Mouse (Mus musculus): ENCODE data around the gene Lpcat1. TPM values are rescaled to one million over a fixed set of nuclear protein-coding genes. Genes with fewer than 3 reads are reported as not detected.

Lpcat1 gene
- polyA plus RNA-seq, 1 experiment from 2014 or later: 45.0 TPM

GRCm38 (mm10) chr13:73468834-73469233 lies 1.8 kb downstream of the Lpcat1 start:
- Histone ChIP-seq H3K36me3 (ENCODE audit: control insufficient read depth, insufficient read depth, low read length) (no peaks in the 10 kb centered on the region; the same call in 1 of the 2 replicates), H3K27ac (ENCODE audit: low read depth, low read length) (no peak overlapping the region), H3K4me2 (replicated peaks; ENCODE audit: low read depth, low read length) (peak overlapping the region; percentile 91; the same call in 1 of the 2 replicates), H3K9me3 (ENCODE audit: control insufficient read depth, low read length) (no peaks in the 10 kb centered on the region), H3K9ac (ENCODE audit: low read depth, low read length) (peak overlapping the region; percentile 93; the same call in 1 of the 2 replicates), H3K4me3 (ENCODE audit: low read length) (no peak overlapping the region; the same call in 1 of the 2 replicates), H3K4me1 (ENCODE audit: control insufficient read depth, insufficient read depth, low read length) (peaks cover 15% of the 10 kb centered on the region; the same call in 1 of the 2 replicates), H3K27me3 (ENCODE audit: control insufficient read depth, insufficient read depth, low read length) (no peaks in the 10 kb centered on the region)
- 66% methylated on average over 3 of the region's 3 CpGs for WGBS
- ATAC-seq (ENCODE audit: low FRiP score, low TSS enrichment): no peak

GRCm38 (mm10) chr13:73469257-73469967 lies 2.4 kb downstream of the Lpcat1 start:
- H3K4me3 ChIP-seq (ENCODE audit: low read length): no peak overlapping the region; the same call in 1 of the 2 replicates
- H3K4me1 ChIP-seq (ENCODE audit: control insufficient read depth, insufficient read depth, low read length): peaks cover 15% of the 10 kb centered on the region; the same call in 1 of the 2 replicates
- no peaks in the 10 kb centered on the region for H3K27me3 ChIP-seq (ENCODE audit: control insufficient read depth, insufficient read depth, low read length)
- H3K36me3 ChIP-seq (ENCODE audit: control insufficient read depth, insufficient read depth, low read length): no peaks in the 10 kb centered on the region; the same call in 1 of the 2 replicates
- no peaks in the 10 kb centered on the region for H3K9me3 ChIP-seq (ENCODE audit: control insufficient read depth, low read length)
- WGBS: 54% methylated on average over 9 of the region's 9 CpGs
- ATAC-seq (ENCODE audit: low FRiP score, low TSS enrichment): no peak
- no peak overlapping the region; the same call in 1 of the 2 replicates for H3K9ac ChIP-seq (ENCODE audit: low read depth, low read length)
- H3K27ac ChIP-seq (ENCODE audit: low read depth, low read length): no peak overlapping the region
- peak overlapping the region; percentile 91; the same call in 1 of the 2 replicates for H3K4me2 ChIP-seq (replicated peaks; ENCODE audit: low read depth, low read length)

GRCm38 (mm10) chr13:73472481-73472880 lies 5.5 kb downstream of the Lpcat1 start:
- no peaks in the 10 kb centered on the region for H3K27me3 ChIP-seq (ENCODE audit: control insufficient read depth, insufficient read depth, low read length)
- ATAC-seq (ENCODE audit: low FRiP score, low TSS enrichment): no peak
- H3K4me1 ChIP-seq (ENCODE audit: control insufficient read depth, insufficient read depth, low read length): peaks cover 15% of the 10 kb centered on the region; the same call in 1 of the 2 replicates
- no peak overlapping the region for H3K27ac ChIP-seq (ENCODE audit: low read depth, low read length)
- WGBS: 76% methylated on average over 3 of the region's 3 CpGs
- H3K9me3 ChIP-seq (ENCODE audit: control insufficient read depth, low read length): no peaks in the 10 kb centered on the region
- H3K36me3 ChIP-seq (ENCODE audit: control insufficient read depth, insufficient read depth, low read length): no peaks in the 10 kb centered on the region; the same call in 1 of the 2 replicates
- H3K9ac ChIP-seq (ENCODE audit: low read depth, low read length): no peak overlapping the region
- H3K4me2 ChIP-seq (replicated peaks; ENCODE audit: low read depth, low read length): no peak overlapping the region
- no peak overlapping the region for H3K4me3 ChIP-seq (ENCODE audit: low read length)

DNA sequence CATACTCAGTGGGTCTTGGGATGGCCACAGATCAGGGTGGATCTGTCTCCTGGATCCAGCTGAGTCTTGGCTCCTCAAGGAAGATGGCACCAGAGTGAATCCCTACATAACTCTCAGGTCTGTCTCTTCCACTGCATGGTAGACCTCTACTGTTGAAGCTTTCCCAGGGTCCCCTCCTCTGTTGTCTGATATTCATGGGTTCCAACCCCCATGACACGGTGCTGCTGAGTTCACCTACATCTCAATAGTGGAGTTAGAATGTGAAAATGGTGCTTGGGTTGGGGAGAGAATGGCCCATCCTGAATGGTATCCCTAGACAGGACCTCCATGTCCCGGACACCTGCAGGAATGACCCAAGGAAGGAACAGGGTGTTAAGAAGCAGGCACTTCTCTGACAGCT lies 6.7 kb downstream of the Lpcat1 start:
- Histone ChIP-seq H3K4me1 (ENCODE audit: control insufficient read depth, insufficient read depth, low read length) (peaks cover 8% of the 10 kb centered on the region; the same call in 1 of the 2 replicates), H3K4me3 (ENCODE audit: low read length) (no peak overlapping the region), H3K27ac (ENCODE audit: low read depth, low read length) (no peak overlapping the region), H3K36me3 (ENCODE audit: control insufficient read depth, insufficient read depth, low read length) (no peaks in the 10 kb centered on the region; the same call in 1 of the 2 replicates), H3K9me3 (ENCODE audit: control insufficient read depth, low read length) (no peaks in the 10 kb centered on the region), H3K4me2 (replicated peaks; ENCODE audit: low read depth, low read length) (no peak overlapping the region), H3K9ac (ENCODE audit: low read depth, low read length) (no peak overlapping the region), H3K27me3 (ENCODE audit: control insufficient read depth, insufficient read depth, low read length) (no peaks in the 10 kb centered on the region)
- WGBS: 89% methylated on average over 2 of the region's 2 CpGs
- no peak for ATAC-seq (ENCODE audit: low FRiP score, low TSS enrichment)

- 91% methylated on average over 6 of the region's 6 CpGs for WGBS
- Histone ChIP-seq H3K4me1 (ENCODE audit: control insufficient read depth, insufficient read depth, low read length) (peaks cover 8% of the 10 kb centered on the region; the same call in 1 of the 2 replicates), H3K4me3 (ENCODE audit: low read length) (no peak overlapping the region), H3K27ac (ENCODE audit: low read depth, low read length) (no peak overlapping the region), H3K4me2 (replicated peaks; ENCODE audit: low read depth, low read length) (no peak overlapping the region), H3K27me3 (ENCODE audit: control insufficient read depth, insufficient read depth, low read length) (no peaks in the 10 kb centered on the region), H3K36me3 (ENCODE audit: control insufficient read depth, insufficient read depth, low read length) (no peaks in the 10 kb centered on the region; the same call in 1 of the 2 replicates), H3K9me3 (ENCODE audit: control insufficient read depth, low read length) (no peaks in the 10 kb centered on the region), H3K9ac (ENCODE audit: low read depth, low read length) (no peak overlapping the region)
- ATAC-seq (ENCODE audit: low FRiP score, low TSS enrichment): no peak
Measured at GRCm38 (mm10) chr13:73474163-73474562, 7.2 kb downstream of the Lpcat1 start.

DNA sequence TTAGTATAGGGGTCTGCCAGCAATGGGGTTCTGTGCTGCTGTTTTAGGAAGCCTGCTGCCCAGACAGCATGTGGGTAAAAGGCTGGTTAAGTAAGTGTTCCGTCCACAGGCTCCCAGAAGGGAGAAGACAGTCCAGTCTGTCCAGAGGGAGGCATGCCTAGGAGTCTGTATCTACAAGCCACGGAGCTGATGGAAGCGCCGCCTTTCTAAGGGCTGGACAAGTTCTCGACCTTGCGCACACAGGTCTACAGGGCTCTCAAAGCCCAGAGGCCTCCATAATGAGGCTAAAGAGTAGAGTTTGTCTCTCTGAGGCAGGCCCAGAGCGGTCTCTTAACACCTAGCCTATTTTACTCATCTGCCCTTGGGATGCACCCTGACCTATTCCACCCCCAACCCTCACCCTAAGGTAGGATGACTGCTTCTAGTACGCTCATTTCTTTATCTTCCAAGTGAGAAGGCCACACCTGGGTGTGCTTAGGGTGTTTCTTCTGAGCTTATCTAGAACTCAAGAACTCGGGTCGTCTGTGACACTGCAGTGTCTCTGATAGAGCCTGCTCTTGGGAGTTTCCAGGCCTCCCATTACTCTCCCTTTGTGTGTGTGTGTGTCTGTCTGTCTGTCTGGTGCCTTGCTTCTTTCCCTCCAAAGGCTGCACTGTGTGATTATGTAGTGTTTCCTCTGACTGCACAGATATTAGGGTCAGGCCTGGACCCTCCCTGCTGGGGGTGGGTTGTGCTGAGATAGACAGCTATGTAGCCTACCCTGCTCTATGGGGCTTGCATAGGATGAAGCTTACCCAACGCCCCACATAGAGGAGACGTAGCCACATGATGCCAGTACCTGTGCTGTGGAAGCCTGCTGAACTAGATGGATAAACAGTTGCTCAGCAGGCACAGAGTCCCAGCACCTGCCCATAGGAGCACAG lies 8.3 kb downstream of the Lpcat1 start:
- Histone ChIP-seq H3K4me2 (replicated peaks; ENCODE audit: low read depth, low read length) (no peak overlapping the region), H3K9ac (ENCODE audit: low read depth, low read length) (no peak overlapping the region), H3K27me3 (ENCODE audit: control insufficient read depth, insufficient read depth, low read length) (no peaks in the 10 kb centered on the region), H3K9me3 (ENCODE audit: control insufficient read depth, low read length) (no peaks in the 10 kb centered on the region), H3K4me3 (ENCODE audit: low read length) (no peak overlapping the region), H3K4me1 (ENCODE audit: control insufficient read depth, insufficient read depth, low read length) (0 out of 2 replicates have a peak, but pooled peaks cover 2% of the 10 kb centered on the region), H3K36me3 (ENCODE audit: control insufficient read depth, insufficient read depth, low read length) (no peaks in the 10 kb centered on the region; the same call in 1 of the 2 replicates), H3K27ac (ENCODE audit: low read depth, low read length) (no peak overlapping the region)
- 89% methylated on average over 12 of the region's 12 CpGs for WGBS
- no peak for ATAC-seq (ENCODE audit: low FRiP score, low TSS enrichment)

GRCm38 (mm10) chr13:73476259-73476658 lies 9.3 kb downstream of the Lpcat1 start:
- no peak overlapping the region for H3K4me3 ChIP-seq (ENCODE audit: low read length)
- no peak overlapping the region for H3K9ac ChIP-seq (ENCODE audit: low read depth, low read length)
- H3K4me2 ChIP-seq (replicated peaks; ENCODE audit: low read depth, low read length): no peak overlapping the region
- H3K27ac ChIP-seq (ENCODE audit: low read depth, low read length): no peak overlapping the region
- no peaks in the 10 kb centered on the region for H3K9me3 ChIP-seq (ENCODE audit: control insufficient read depth, low read length)
- no peaks in the 10 kb centered on the region for H3K36me3 ChIP-seq (ENCODE audit: control insufficient read depth, insufficient read depth, low read length)
- 0 out of 2 replicates have a peak, but pooled peaks cover 2% of the 10 kb centered on the region for H3K4me1 ChIP-seq (ENCODE audit: control insufficient read depth, insufficient read depth, low read length)
- 89% methylated on average over 5 of the region's 5 CpGs for WGBS
- ATAC-seq (ENCODE audit: low FRiP score, low TSS enrichment): no peak
- H3K27me3 ChIP-seq (ENCODE audit: control insufficient read depth, insufficient read depth, low read length): no peaks in the 10 kb centered on the region

DNA sequence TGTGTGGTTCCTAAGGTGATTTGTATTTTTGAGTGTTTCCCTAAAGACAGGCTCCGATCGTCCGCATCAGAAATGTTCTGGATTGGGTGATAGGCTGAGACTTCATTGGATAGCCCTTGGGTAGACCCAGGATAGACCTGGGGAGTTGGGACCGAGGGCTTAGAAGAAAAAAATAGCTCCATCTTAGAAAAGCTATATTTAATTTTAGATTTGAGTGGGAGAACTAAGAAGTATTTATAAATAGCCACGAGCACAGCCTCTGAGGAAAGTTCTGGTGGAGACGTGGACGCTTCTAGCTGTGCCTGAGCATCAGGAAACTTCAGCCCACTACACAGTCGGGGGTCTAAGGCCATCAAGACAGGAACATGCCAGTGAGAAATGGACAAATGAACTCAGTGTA lies 9.8 kb downstream of the Lpcat1 start:
- no peak overlapping the region for H3K4me2 ChIP-seq (replicated peaks; ENCODE audit: low read depth, low read length)
- no peaks in the 10 kb centered on the region for H3K9me3 ChIP-seq (ENCODE audit: control insufficient read depth, low read length)
- 85% methylated on average over 8 of the region's 8 CpGs for WGBS
- H3K4me3 ChIP-seq (ENCODE audit: low read length): no peak overlapping the region
- no peaks in the 10 kb centered on the region for H3K36me3 ChIP-seq (ENCODE audit: control insufficient read depth, insufficient read depth, low read length)
- 0 out of 2 replicates have a peak, but pooled peaks cover 2% of the 10 kb centered on the region for H3K4me1 ChIP-seq (ENCODE audit: control insufficient read depth, insufficient read depth, low read length)
- no peak for ATAC-seq (ENCODE audit: low FRiP score, low TSS enrichment)
- H3K27ac ChIP-seq (ENCODE audit: low read depth, low read length): no peak overlapping the region
- no peak overlapping the region; the same call in 1 of the 2 replicates for H3K9ac ChIP-seq (ENCODE audit: low read depth, low read length)
- no peaks in the 10 kb centered on the region for H3K27me3 ChIP-seq (ENCODE audit: control insufficient read depth, insufficient read depth, low read length)
